11 mouse cellular contexts compared by ENCODE assay signal in the genomic region with DNA sequence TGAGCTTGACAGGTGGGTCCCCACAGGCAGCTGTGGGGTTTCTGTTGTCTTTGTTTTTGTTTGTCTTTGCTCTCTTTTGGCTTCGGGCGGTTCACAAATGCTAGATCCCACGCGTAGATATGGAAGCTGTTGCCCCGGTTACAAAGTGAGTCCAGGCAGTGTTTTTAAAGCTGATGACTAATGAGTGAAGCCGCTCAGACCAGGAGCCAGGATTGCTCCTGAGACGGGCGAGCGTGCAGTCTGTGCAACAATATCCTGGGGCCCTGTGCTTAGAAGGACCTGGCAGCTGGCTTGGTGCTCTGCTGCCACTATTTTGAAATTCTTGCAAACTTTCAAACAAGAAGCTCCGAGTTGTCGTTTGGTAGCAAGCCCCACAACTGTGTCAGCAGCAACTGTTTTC. TPM values are rescaled to one million over a fixed set of nuclear protein-coding genes. Genes with fewer than 3 reads are reported as not detected.
DNase-seq lines count a peak whose midpoint lies in the region; ATAC-seq lines count a peak whose summit lies in the region.
"Had no signal": no experiment of that assay in that cellular context is flagged by ENCODE, and none has a peak within 500 bp of the region (broad histone marks: within the 10 kb centered on the region; RNA-seq: fewer than 3 reads in every experiment).

No protein-coding gene starts in this region.

- no peak; the same call in 1 of the 2 replicates for ATAC-seq in embryonic facial prominence, embryonic 11.5 days (replicated peaks; ENCODE audit: insufficient number of reproducible peaks, low FRiP score, low TSS enrichment, low read depth)
- no peak for ATAC-seq in midbrain, embryonic 14.5 days (ENCODE audit: low FRiP score, low TSS enrichment)
- no peak for ATAC-seq in liver, embryonic 12.5 days

- H3K4me1 ChIP-seq in embryonic facial prominence, embryonic 11.5 days (ENCODE audit: control insufficient read depth, insufficient read depth, low read length): no peaks in the 10 kb centered on the region
- peaks cover 6% of the 10 kb centered on the region; the same call in 1 of the 2 replicates for H3K4me1 ChIP-seq in midbrain, embryonic 14.5 days (ENCODE audit: control insufficient read depth, insufficient read depth, low read length)
- peaks cover 4% of the 10 kb centered on the region; the same call in 1 of the 2 replicates for H3K4me1 ChIP-seq in liver, embryonic 12.5 days

- H3K27ac ChIP-seq in embryonic facial prominence, embryonic 11.5 days (replicated peaks; ENCODE audit: low read depth, low read length): no peak overlapping the region
- no peak overlapping the region; the same call in 1 of the 2 replicates for H3K27ac ChIP-seq in midbrain, embryonic 14.5 days (replicated peaks; ENCODE audit: low read depth, low read length)
- H3K27ac ChIP-seq in liver, embryonic 12.5 days: no peak overlapping the region

- no peaks in the 10 kb centered on the region for H3K27me3 ChIP-seq in embryonic facial prominence, embryonic 11.5 days (ENCODE audit: control insufficient read depth, insufficient read depth, low read length)
- no peaks in the 10 kb centered on the region for H3K27me3 ChIP-seq in midbrain, embryonic 14.5 days (ENCODE audit: control insufficient read depth, insufficient read depth, low read length)
- no peaks in the 10 kb centered on the region for H3K27me3 ChIP-seq in liver, embryonic 12.5 days (replicated peaks)

- no peak overlapping the region for H3K9ac ChIP-seq in embryonic facial prominence, embryonic 11.5 days (replicated peaks; ENCODE audit: low read length)
- no peak overlapping the region for H3K9ac ChIP-seq in midbrain, embryonic 14.5 days (replicated peaks; ENCODE audit: low read length)
- H3K9ac ChIP-seq in liver, embryonic 12.5 days: no peak overlapping the region

- 23% methylated on average over 11 of the region's 11 CpGs for WGBS in embryonic facial prominence, embryonic 11.5 days
- 24% methylated on average over 11 of the region's 11 CpGs for WGBS in midbrain, embryonic 14.5 days
- WGBS in liver, embryonic 12.5 days (ENCODE audit: insufficient replicate concordance): 56% methylated on average over 11 of the region's 11 CpGs

- peak; percentile 9 to 27 for DNase-seq in kidney, postnatal 4 days
- no peak for DNase-seq in kidney, adult 11 months
- peak; percentile 74 for DNase-seq in adipocyte (ENCODE audit: low spot score)
- DNase-seq in embryonic facial prominence, embryonic 11.5 days (ENCODE audit: low spot score): peak; percentile 58
- DNase-seq in midbrain, embryonic 14.5 days: peak; percentile 37
- DNase-seq in gastrocnemius, adult 18-20 months (ENCODE audit: low spot score): no peak
- DNase-seq in layer of hippocampus, postnatal 14 days (ENCODE audit: low spot score in 2 of 2): no peak
- DNase-seq: thymus, postnatal 25 days had no signal

- no peaks in the 10 kb centered on the region for H3K36me3 ChIP-seq in embryonic facial prominence, embryonic 11.5 days (replicated peaks; ENCODE audit: control insufficient read depth, insufficient read depth, low read depth, low read length)
- H3K36me3 ChIP-seq in midbrain, embryonic 14.5 days (ENCODE audit: control insufficient read depth, insufficient read depth, low read length): no peaks in the 10 kb centered on the region
- no peaks in the 10 kb centered on the region for H3K36me3 ChIP-seq in liver, embryonic 12.5 days

- H3K4me2 ChIP-seq in embryonic facial prominence, embryonic 11.5 days (ENCODE audit: low read depth, low read length): no peak overlapping the region
- no peak overlapping the region for H3K4me2 ChIP-seq in midbrain, embryonic 14.5 days (ENCODE audit: low read length)
- no peak overlapping the region for H3K4me2 ChIP-seq in liver, embryonic 12.5 days

- H3K4me3 ChIP-seq in embryonic facial prominence, embryonic 11.5 days (ENCODE audit: low read depth, low read length): no peak overlapping the region
- no peak overlapping the region for H3K4me3 ChIP-seq in midbrain, embryonic 14.5 days (replicated peaks; ENCODE audit: low read depth, low read length)
- H3K4me3 ChIP-seq in liver, embryonic 12.5 days: no peak overlapping the region

- no peaks in the 10 kb centered on the region for H3K9me3 ChIP-seq in embryonic facial prominence, embryonic 11.5 days (replicated peaks; ENCODE audit: control insufficient read depth, low read length)
- no peaks in the 10 kb centered on the region for H3K9me3 ChIP-seq in midbrain, embryonic 14.5 days (ENCODE audit: control insufficient read depth, low read length)
- H3K9me3 ChIP-seq in liver, embryonic 12.5 days (replicated peaks): no peaks in the 10 kb centered on the region

RNA-seq across cellular contexts. Expression of gene Sgk2, which starts 13.5 kb away (rescaled TPM):
- polyA plus RNA-seq in embryonic facial prominence, embryonic 11.5 days (2014; fragmentation: Nextera tagmentation; extraction: Ambion mirVana): not detected in 2 replicates
- 0.12 TPM in 1 of 2 replicates, not detected in the other for polyA plus RNA-seq in midbrain, embryonic 14.5 days (2014; fragmentation: Nextera tagmentation; extraction: Ambion mirVana)
- total RNA-seq in gastrocnemius, adult 18-20 months (2021): not detected
- 1 to 10 TPM; 1.8 to 1.9 TPM for total RNA-seq in layer of hippocampus, postnatal 14 days (2021)
- 2.7 and 3.0 TPM in 2 replicates for polyA plus RNA-seq in liver, embryonic 12.5 days (2016; fragmentation: Nextera tagmentation; extraction: Ambion mirVana)
- polyA plus RNA-seq: heart, embryonic 14.5 days; lung, embryonic 16.5 days had no signal

RNA-seq across cellular contexts. Expression of gene L3mbtl1, which starts 30.4 kb away (rescaled TPM):
- 0.06 and 0.15 TPM in 2 replicates for polyA plus RNA-seq in embryonic facial prominence, embryonic 11.5 days (2014; fragmentation: Nextera tagmentation; extraction: Ambion mirVana)
- polyA plus RNA-seq in midbrain, embryonic 14.5 days (2014; fragmentation: Nextera tagmentation; extraction: Ambion mirVana): 1.6 and 3.0 TPM in 2 replicates
- total RNA-seq in gastrocnemius, adult 18-20 months (2021): not detected
- total RNA-seq in layer of hippocampus, postnatal 14 days (2021): 10 to 100 TPM; 18.8 to 23.3 TPM
- polyA plus RNA-seq in liver, embryonic 12.5 days (2016; fragmentation: Nextera tagmentation; extraction: Ambion mirVana): 0.06 and 0.08 TPM in 2 replicates

RNA-seq across cellular contexts. Expression of gene Srsf6, which starts 42.3 kb away (rescaled TPM):
- 301 and 327 TPM in 2 replicates for polyA plus RNA-seq in embryonic facial prominence, embryonic 11.5 days (2014; fragmentation: Nextera tagmentation; extraction: Ambion mirVana)
- 144 and 175 TPM in 2 replicates for polyA plus RNA-seq in midbrain, embryonic 14.5 days (2014; fragmentation: Nextera tagmentation; extraction: Ambion mirVana)
- total RNA-seq in gastrocnemius, adult 18-20 months (2021): 10 to 100 TPM; 38.1 to 38.4 TPM
- 100 to 1,000 TPM; 116 to 118 TPM for total RNA-seq in layer of hippocampus, postnatal 14 days (2021)
- 168 and 174 TPM in 2 replicates for polyA plus RNA-seq in liver, embryonic 12.5 days (2016; fragmentation: Nextera tagmentation; extraction: Ambion mirVana)

RNA-seq across cellular contexts. Expression of gene Ift52, which starts 43.5 kb away (rescaled TPM):
- 60.4 and 61.6 TPM in 2 replicates for polyA plus RNA-seq in embryonic facial prominence, embryonic 11.5 days (2014; fragmentation: Nextera tagmentation; extraction: Ambion mirVana)
- 34.0 and 50.2 TPM in 2 replicates for polyA plus RNA-seq in midbrain, embryonic 14.5 days (2014; fragmentation: Nextera tagmentation; extraction: Ambion mirVana)
- 10 to 100 TPM; 15.7 to 16.7 TPM for total RNA-seq in gastrocnemius, adult 18-20 months (2021)
- total RNA-seq in layer of hippocampus, postnatal 14 days (2021): 10 to 100 TPM; 26.4 to 27.0 TPM
- polyA plus RNA-seq in liver, embryonic 12.5 days (2016; fragmentation: Nextera tagmentation; extraction: Ambion mirVana): 24.4 and 25.9 TPM in 2 replicates

Comparison
In these comparisons a context has a peak if more than half of its experiments do, and no peak if none do; other contexts are left out.
1. DNase-seq: peak in kidney, postnatal 4 days (2 of 2), adipocyte (single experiment), embryonic facial prominence, embryonic 11.5 days (single experiment) and midbrain, embryonic 14.5 days (single experiment); none in kidney, adult 11 months (single experiment), gastrocnemius, adult 18-20 months (single experiment) and layer of hippocampus, postnatal 14 days (0 of 2).